Mouse (Mus musculus) lung, postnatal 0 days (tissue): Measurements from ENCODE around the gene Fcmr.

ENCODE experiments used
- CTCF ChIP-seq: IDR thresholded peaks from 2 replicates; pipeline ENCODE4 v1.5.1; 2016; ENCODE audit warnings: antibody characterized with exemption, mild to moderate bottlenecking
- EP300 ChIP-seq: IDR thresholded peaks from 2 replicates; pipeline ENCODE4 v1.6.1; 2016; ENCODE audit warnings: antibody characterized with exemption, mild to moderate bottlenecking, control low read depth

- TF ChIP-seq CTCF (no peak), EP300 (no peak)
Measured at GRCm38 (mm10) chr1:130855723-130856122, 9.7 kb upstream of the Fcmr start.
